Mouse (Mus musculus) bone marrow macrophage, adult 2 months (primary cell): ENCODE measurements around the gene Sos2.

ENCODE experiments used
- CTCF ChIP-seq: IDR thresholded peaks from 2 replicates; pipeline ENCODE4 v1.5.1; 2012; ENCODE audit warnings: low read depth, mild to moderate bottlenecking, low read length, moderate library complexity
- POLR2A ChIP-seq: IDR thresholded peaks from 2 replicates; pipeline ENCODE4 v1.6.1; 2012; ENCODE audit warnings: mild to moderate bottlenecking, low read depth, low read length, borderline replicate concordance

GRCm38 (mm10) chr12:69539353-69539752 is 142.3 kb downstream of the Sos2 start:
- TF ChIP-seq CTCF (no peak), POLR2A (no peak)
